Mouse (Mus musculus): ENCODE measurements around the gene Zbtb46. TPM values are rescaled to one million over a fixed set of nuclear protein-coding genes. Genes with fewer than 3 reads are reported as not detected.

Zbtb46 gene
- polyA plus RNA-seq, 1 experiment from 2014 or later: 14.4 TPM

DNA sequence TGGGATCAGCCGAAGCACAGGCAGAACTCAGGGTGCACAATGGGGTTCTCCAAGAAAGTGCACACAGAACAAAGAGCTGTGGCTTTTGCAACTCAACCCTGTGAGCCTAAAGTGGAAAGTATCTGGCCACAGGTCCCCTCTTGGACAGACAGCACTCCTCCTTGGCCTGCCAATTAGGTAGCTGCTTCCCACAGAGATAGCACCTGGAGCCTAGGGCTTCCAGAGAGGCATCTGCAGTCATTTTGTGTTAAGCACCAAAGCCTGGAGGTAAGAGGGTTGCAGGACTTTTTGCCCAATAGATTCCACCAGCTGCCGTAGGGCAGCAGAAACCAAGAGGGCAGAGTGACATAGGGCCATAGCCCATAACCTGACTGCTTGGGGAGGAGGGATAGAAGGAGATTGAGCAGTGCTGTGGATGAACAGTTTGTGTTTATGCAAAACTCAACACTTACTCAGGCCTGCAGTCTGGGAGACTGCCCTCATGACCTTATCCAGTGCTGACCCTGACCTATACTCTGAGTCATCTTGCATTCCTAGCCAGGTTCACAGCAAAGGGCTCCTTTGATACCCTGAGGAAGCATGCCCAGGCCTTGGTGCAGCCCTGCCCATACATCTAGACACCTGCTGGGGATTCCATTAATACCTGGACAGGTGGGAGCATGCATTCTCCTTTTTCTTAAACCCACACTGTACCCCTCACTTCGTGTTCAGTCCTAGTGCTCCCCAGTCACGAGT lies 68.9 kb downstream of the Zbtb46 start:
- H3K9ac ChIP-seq: no peak overlapping the region
- ATAC-seq (ENCODE audit: low FRiP score): no peak
- no peaks in the 10 kb centered on the region for H3K27me3 ChIP-seq
- H3K4me2 ChIP-seq: no peak overlapping the region
- H3K36me3 ChIP-seq (replicated peaks): peaks cover 38% of the 10 kb centered on the region
- no peaks in the 10 kb centered on the region for H3K9me3 ChIP-seq
- H3K27ac ChIP-seq: no peak overlapping the region
- no peaks in the 10 kb centered on the region for H3K4me1 ChIP-seq
- WGBS: 84% methylated on average over 4 of the region's 4 CpGs
- H3K4me3 ChIP-seq (replicated peaks): no peak overlapping the region

DNA sequence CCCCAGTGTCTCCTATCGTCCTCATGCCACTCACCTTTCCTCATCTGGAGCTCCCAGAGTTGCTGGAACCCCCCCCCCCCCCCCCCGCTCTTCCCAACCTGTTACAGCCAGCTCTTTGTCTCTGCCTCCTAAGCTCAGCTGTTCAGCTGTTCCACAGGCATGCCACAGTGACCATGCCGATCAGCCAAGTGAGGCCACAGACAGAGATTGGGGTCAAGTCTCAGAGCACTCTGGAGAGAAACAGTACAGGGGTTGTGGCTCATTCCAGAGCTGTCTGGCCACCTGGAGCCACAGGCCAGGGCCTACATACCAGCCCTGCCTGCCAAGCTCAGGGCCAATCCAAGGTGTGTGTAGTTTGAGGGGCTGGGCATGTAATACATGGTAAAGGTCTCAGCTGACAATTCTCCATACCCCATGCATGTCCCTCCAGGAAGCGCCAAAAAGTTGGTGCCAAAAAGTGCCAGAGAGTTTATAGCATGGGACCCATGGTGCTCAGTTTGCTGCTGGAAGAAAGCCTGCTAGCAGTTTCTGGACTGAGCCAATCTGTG lies 72.5 kb downstream of the Zbtb46 start:
- no peak overlapping the region for H3K27ac ChIP-seq
- WGBS: 85% methylated on average over 3 of the region's 4 CpGs
- H3K4me3 ChIP-seq (replicated peaks): no peak overlapping the region
- H3K36me3 ChIP-seq (replicated peaks): peaks cover 63% of the 10 kb centered on the region
- H3K4me2 ChIP-seq: no peak overlapping the region
- no peaks in the 10 kb centered on the region for H3K27me3 ChIP-seq
- H3K9me3 ChIP-seq: no peaks in the 10 kb centered on the region
- no peak for ATAC-seq (ENCODE audit: low FRiP score)
- H3K4me1 ChIP-seq: no peaks in the 10 kb centered on the region
- no peak overlapping the region for H3K9ac ChIP-seq

DNA sequence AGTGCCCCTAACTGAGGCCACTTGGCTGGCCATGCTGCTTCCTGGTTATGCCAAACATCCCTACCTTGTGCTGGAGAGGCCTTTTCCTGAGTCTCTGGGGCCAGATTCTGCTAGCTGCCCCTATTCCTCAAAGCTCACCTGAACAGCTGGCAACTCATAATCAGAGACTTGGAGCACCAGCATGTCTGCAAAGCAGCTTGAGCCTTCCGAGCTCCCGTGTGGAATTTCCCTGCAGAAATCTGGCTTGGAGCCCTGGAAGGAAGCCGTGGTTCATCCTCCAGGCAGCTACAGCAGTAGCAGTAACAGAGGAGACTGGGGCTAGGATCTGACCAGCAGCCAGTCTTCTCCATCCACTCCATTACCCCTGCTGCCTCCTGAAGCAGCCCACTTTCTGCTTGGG lies 73.3 kb downstream of the Zbtb46 start:
- Histone ChIP-seq H3K27ac (no peak overlapping the region), H3K9ac (no peak overlapping the region), H3K9me3 (no peaks in the 10 kb centered on the region), H3K36me3 (replicated peaks) (peaks cover 66% of the 10 kb centered on the region), H3K4me3 (replicated peaks) (no peak overlapping the region), H3K27me3 (no peaks in the 10 kb centered on the region), H3K4me2 (no peak overlapping the region), H3K4me1 (no peaks in the 10 kb centered on the region)
- no peak for ATAC-seq (ENCODE audit: low FRiP score)
- WGBS: 94% methylated on average over 3 of the region's 3 CpGs

DNA sequence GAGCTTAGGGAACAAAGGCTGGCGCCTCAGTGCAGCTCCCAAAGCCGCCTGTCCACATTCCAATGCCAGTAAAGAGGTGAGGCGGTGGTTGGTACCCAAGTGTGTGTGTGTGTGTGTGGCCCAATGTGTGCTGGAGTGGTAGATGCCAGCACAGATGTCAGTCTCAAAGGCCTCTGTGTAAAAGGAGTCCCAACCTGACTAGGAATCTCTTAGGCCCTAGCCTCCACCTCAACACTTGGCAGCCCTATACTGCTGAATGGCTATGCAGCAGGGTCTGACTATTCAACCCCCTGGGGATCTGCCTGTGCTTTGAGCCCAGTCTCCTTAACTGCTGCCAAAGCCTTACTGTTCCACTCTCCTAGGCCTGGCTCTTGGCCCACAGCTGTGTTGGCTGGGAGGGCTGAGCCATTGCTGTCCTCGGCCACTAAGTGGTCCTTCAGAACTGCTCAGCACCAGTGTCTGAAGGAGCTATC lies 74.3 kb downstream of the Zbtb46 start:
- no peak for ATAC-seq (ENCODE audit: low FRiP score)
- no peaks in the 10 kb centered on the region for H3K4me1 ChIP-seq
- no peak overlapping the region for H3K27ac ChIP-seq
- no peak overlapping the region for H3K9ac ChIP-seq
- H3K36me3 ChIP-seq (replicated peaks): peaks cover 72% of the 10 kb centered on the region
- no peak overlapping the region for H3K4me2 ChIP-seq
- no peaks in the 10 kb centered on the region for H3K9me3 ChIP-seq
- no peaks in the 10 kb centered on the region for H3K27me3 ChIP-seq
- no peak overlapping the region for H3K4me3 ChIP-seq (replicated peaks)
- 83% methylated on average over 4 of the region's 4 CpGs for WGBS

DNA sequence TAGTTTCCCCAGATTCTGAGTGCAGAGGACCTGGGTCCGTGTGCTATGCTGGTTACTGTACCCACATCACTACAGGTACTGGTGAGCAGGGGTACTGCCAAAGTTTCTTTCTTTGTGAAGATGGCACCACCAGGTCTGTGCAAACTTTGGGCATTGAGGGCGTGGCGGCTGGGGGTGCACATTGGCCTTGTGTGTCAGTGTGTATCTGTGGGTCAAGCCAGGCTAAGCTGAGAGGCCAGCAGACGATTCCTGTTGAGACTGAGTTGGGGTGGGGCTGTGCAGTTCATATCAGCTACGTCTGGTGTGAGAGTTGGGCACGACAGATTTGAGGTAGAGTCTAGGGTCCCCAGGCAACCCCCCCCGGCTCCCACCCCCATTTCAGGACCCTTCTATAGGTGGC lies 74.8 kb downstream of the Zbtb46 start:
- Histone ChIP-seq H3K27me3 (no peaks in the 10 kb centered on the region), H3K9ac (no peak overlapping the region), H3K4me3 (replicated peaks) (no peak overlapping the region), H3K27ac (no peak overlapping the region), H3K4me1 (no peaks in the 10 kb centered on the region), H3K36me3 (replicated peaks) (peaks cover 77% of the 10 kb centered on the region), H3K4me2 (no peak overlapping the region), H3K9me3 (no peaks in the 10 kb centered on the region)
- 95% methylated on average over 7 of the region's 7 CpGs for WGBS
- no peak for ATAC-seq (ENCODE audit: low FRiP score)

DNA sequence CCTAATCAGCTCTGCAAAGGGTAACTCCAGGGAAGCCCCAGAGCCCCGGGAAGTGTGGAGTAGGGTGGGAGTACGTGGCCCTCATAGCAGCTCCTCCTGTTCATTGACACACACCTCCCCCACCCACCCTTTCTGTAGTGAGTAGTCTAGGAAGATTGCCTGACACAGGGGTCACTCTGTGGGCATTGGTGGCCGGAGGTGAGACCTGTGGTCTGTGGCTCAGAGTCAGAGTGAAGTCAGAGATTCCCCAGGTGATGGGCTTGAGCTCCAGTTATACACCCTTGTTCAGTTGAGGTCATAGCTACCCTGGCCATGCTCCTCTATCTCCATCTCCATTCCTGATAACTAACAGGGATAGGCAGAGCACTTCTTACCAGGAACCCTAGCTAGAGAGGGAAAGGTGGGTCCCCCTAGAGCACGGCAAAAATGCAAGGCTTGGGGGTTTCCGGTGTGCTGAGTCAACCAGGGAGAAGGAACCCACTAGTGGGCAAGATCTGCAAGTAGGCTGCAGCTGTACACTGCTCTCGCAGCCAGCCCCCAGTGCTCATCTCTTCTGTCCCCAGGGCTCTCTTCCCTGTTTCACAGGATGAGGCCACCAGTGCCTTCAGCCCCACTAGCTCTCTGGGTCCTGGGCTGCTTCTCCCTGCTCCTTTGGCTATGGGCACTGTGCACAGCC lies 77.5 kb downstream of the Zbtb46 start:
- no peaks in the 10 kb centered on the region for H3K27me3 ChIP-seq
- no peaks in the 10 kb centered on the region for H3K9me3 ChIP-seq
- ATAC-seq (ENCODE audit: low FRiP score): no peak
- no peaks in the 10 kb centered on the region for H3K4me1 ChIP-seq
- no peak overlapping the region for H3K4me2 ChIP-seq
- no peak overlapping the region for H3K4me3 ChIP-seq (replicated peaks)
- 92% methylated on average over 6 of the region's 6 CpGs for WGBS
- no peak overlapping the region for H3K9ac ChIP-seq
- peaks cover 87% of the 10 kb centered on the region for H3K36me3 ChIP-seq (replicated peaks)
- no peak overlapping the region for H3K27ac ChIP-seq

DNA sequence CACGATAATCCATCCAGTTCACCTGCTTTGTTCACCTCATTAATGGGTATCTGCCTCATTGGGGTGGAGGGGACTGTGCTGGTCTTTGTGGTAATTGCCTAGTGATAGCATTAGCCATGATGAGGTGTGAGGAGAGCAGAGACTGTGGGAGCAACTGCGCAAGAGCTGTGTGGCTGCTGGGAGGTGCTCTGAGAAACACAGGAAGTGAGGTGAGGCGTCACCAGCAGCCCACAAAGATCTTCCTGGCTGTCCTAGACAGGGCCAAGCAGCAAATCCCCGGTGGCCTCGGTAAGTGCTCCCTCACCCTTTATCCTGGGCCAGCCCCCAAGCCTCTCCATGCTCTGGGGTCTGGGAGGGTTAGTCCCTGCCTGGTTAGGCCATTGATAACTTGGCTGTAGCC lies 78.1 kb downstream of the Zbtb46 start:
- H3K4me2 ChIP-seq: no peak overlapping the region
- no peak overlapping the region for H3K4me3 ChIP-seq (replicated peaks)
- H3K27me3 ChIP-seq: no peaks in the 10 kb centered on the region
- no peaks in the 10 kb centered on the region for H3K4me1 ChIP-seq
- H3K9ac ChIP-seq: no peak overlapping the region
- ATAC-seq (ENCODE audit: low FRiP score): no peak
- no peaks in the 10 kb centered on the region for H3K9me3 ChIP-seq
- H3K27ac ChIP-seq: no peak overlapping the region
- 96% methylated on average over 5 of the region's 5 CpGs for WGBS
- H3K36me3 ChIP-seq (replicated peaks): peaks cover 80% of the 10 kb centered on the region

DNA sequence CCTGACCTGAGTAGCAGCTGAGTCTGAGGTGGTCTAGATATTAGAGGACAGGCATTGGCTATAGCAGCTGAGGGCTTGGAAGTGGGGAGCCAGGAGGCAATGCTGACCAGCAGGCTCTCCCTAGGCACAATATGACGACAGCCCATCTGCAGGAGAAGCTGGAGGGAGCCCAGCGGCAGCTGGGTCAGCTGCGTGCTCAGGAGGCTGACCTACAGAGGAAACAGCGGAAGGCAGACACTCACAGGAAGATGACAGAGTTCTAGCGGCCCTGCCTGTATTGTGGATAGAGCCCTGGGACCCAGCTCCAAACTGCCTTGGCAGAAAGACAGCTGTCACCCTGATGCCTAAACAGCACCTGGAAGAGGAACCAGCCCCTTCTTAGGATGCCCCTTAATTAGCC lies 79.0 kb downstream of the Zbtb46 start:
- Histone ChIP-seq H3K4me1 (no peaks in the 10 kb centered on the region), H3K4me2 (no peak overlapping the region), H3K27me3 (no peaks in the 10 kb centered on the region), H3K4me3 (replicated peaks) (no peak overlapping the region), H3K36me3 (replicated peaks) (peaks cover 75% of the 10 kb centered on the region), H3K27ac (no peak overlapping the region), H3K9me3 (no peaks in the 10 kb centered on the region), H3K9ac (no peak overlapping the region)
- ATAC-seq (ENCODE audit: low FRiP score): no peak
- WGBS: 90% methylated on average over 5 of the region's 5 CpGs

DNA sequence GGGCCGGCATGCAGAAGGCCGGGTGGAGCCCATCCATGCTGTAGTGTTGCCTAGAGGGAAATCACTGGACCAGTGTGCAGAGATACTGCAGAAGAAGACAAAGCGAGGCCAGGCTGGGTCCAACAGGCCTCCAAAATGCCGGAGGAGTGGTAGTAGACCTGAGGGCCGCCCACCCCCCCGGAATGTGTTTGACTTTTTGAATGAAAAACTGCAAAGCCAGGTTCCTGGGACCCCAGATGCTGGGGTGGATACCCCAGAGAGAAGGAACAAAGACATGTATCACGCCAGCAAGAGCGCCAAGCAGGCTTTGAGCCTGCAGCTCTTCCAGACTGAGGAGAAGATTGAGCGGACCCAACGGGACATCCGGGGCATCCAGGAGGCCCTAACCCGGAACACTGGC lies 79.4 kb downstream of the Zbtb46 start, which contains the start of gene Lime1:
Gene Lime1 (plus strand): TSS at position 301 of the 400 bp plus-strand sequence.
- Histone ChIP-seq H3K4me1 (no peaks in the 10 kb centered on the region), H3K4me3 (replicated peaks) (no peak within 1 kb of the TSS), H3K4me2 (no peak within 1 kb of the TSS), H3K36me3 (replicated peaks) (peaks cover 70% of the 10 kb centered on the region), H3K27me3 (no peaks in the 10 kb centered on the region), H3K27ac (no peak within 1 kb of the TSS), H3K9me3 (no peaks in the 10 kb centered on the region), H3K9ac (no peak within 1 kb of the TSS)
- 91% methylated on average over 12 of the region's 12 CpGs for WGBS
- ATAC-seq (ENCODE audit: low FRiP score): no peak

DNA sequence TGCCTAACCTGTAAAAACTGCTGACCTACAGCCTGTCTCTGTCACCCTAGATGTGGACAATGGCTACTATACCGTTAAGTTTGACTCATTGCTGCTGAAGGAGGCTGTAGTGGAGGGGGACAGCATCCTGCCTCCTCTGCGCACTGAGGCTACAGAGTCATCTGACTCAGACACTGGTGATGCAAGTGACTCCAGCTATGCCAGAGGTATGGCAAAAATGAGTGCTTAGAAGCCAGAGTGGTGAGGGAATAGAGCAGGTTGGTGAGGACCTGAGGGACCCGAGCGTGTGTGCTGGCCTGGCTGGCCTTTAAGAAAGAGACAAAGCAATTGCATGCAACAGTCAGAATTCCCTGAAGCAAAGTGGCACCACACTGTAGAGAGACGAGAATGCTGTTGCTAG lies 80.5 kb downstream of the Zbtb46 start:
- H3K9me3 ChIP-seq: no peaks in the 10 kb centered on the region
- no peak overlapping the region for H3K9ac ChIP-seq
- H3K4me2 ChIP-seq: no peak overlapping the region
- ATAC-seq (ENCODE audit: low FRiP score): no peak
- WGBS: 92% methylated on average over 5 of the region's 5 CpGs
- H3K4me1 ChIP-seq: no peaks in the 10 kb centered on the region
- no peaks in the 10 kb centered on the region for H3K27me3 ChIP-seq
- peaks cover 59% of the 10 kb centered on the region for H3K36me3 ChIP-seq (replicated peaks)
- no peak overlapping the region for H3K4me3 ChIP-seq (replicated peaks)
- H3K27ac ChIP-seq: no peak overlapping the region

DNA sequence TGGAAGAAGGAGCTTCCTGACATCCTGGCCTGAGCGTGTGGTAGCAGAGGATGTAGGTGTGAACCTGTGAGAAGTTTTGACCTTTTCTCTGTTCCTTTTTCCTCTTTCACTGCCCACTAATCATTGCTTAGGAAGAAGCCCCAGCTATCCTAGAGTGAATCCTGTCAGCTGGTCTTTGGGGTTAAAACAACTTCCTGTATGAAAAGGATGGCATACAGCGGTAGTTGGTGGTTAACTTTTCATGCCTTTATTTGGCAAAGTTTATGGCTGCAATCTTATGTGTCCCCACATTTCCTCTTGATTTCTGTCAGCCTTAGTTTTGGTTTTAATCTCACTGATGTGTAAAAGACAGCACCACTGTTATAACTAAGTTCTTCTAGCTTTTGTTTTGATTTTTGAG lies 82.0 kb downstream of the Zbtb46 start:
- no peak overlapping the region for H3K4me2 ChIP-seq
- H3K9me3 ChIP-seq: no peaks in the 10 kb centered on the region
- H3K4me1 ChIP-seq: no peaks in the 10 kb centered on the region
- peaks cover 44% of the 10 kb centered on the region for H3K36me3 ChIP-seq (replicated peaks)
- H3K4me3 ChIP-seq (replicated peaks): no peak overlapping the region
- H3K27ac ChIP-seq: no peak overlapping the region
- H3K27me3 ChIP-seq: no peaks in the 10 kb centered on the region
- WGBS: 85% methylated on average over 2 of the region's 2 CpGs
- no peak for ATAC-seq (ENCODE audit: low FRiP score)
- H3K9ac ChIP-seq: no peak overlapping the region

DNA sequence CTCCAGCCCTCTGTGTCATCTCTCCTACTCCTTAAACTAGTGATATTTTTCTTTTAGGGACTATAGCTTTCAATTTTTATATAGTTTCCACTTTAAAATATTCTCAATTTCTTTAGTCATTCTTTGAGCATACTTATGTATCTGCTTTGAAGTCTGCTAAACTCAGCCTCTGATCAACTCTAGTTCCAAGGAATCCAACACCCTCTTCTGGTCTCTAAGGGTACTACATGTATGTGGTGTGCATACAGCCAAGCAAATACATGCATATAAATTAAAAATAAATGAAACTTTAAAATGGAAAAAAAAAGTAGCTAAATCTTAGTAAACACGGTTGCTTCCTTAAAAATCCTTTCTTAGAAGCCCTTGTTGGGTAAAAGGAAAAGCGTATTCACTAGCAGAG lies 83.4 kb downstream of the Zbtb46 start:
- 89% methylated on average over 2 of the region's 2 CpGs for WGBS
- H3K4me1 ChIP-seq: no peaks in the 10 kb centered on the region
- H3K9me3 ChIP-seq: no peaks in the 10 kb centered on the region
- ATAC-seq (ENCODE audit: low FRiP score): no peak
- H3K36me3 ChIP-seq (replicated peaks): peaks cover 37% of the 10 kb centered on the region
- no peaks in the 10 kb centered on the region for H3K27me3 ChIP-seq
- H3K9ac ChIP-seq: no peak overlapping the region
- H3K4me2 ChIP-seq: no peak overlapping the region
- H3K4me3 ChIP-seq (replicated peaks): no peak overlapping the region
- no peak overlapping the region for H3K27ac ChIP-seq

DNA sequence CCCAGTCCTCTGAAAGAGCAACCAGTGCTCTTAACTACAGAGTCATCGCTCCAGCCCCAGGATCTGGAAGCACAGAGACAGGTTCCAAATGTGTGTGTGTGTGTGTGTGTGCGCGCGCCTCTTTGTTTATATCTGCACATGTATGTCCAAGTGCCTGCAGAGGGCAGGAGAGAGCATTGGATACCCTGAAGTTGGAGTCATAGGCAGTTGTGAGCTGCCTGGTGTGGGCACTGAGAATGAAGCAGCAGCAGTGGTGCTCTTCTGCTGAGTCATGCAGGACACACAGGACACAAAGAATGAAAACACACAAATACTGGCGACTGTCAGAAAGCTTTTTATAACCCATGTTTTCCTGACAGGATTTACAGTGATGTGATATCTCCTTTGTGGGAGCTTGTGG lies 89.2 kb downstream of the Zbtb46 start:
- Histone ChIP-seq H3K27me3 (no peaks in the 10 kb centered on the region), H3K9me3 (peaks cover 3% of the 10 kb centered on the region; the same call in 1 of the 2 replicates), H3K9ac (no peak overlapping the region), H3K4me3 (replicated peaks) (no peak overlapping the region), H3K4me2 (no peak overlapping the region), H3K4me1 (peaks cover 32% of the 10 kb centered on the region), H3K36me3 (replicated peaks) (peaks cover 25% of the 10 kb centered on the region), H3K27ac (no peak overlapping the region)
- ATAC-seq (ENCODE audit: low FRiP score): no peak
- WGBS: 99% methylated on average over 5 of the region's 5 CpGs
